Mouse (Mus musculus) brown adipose tissue, adult 24 weeks (tissue): ENCODE measurements around the gene Hspb9. TPM values are rescaled to one million over a fixed set of nuclear protein-coding genes. Genes with fewer than 3 reads are reported as not detected.

Experiments used
- H3K27ac ChIP-seq: fragments of 200-500 bp; replicated peaks from 2 replicates; pipeline ENCODE4 v1.5.1; 2012; ENCODE audit warnings: low read depth, mild to moderate bottlenecking, low read length
- H3K4me1 ChIP-seq: fragments of 200-500 bp; 2 replicates; pipeline ENCODE4 v1.6.1; 2012; ENCODE audit warnings: low read length, mixed read lengths; ENCODE audit not compliant: control insufficient read depth, insufficient read depth, insufficient read length
- H3K4me3 ChIP-seq: fragments of 200-500 bp; 2 replicates; pipeline ENCODE4 v1.5.1; 2012; ENCODE audit warnings: low read depth, mild to moderate bottlenecking, low read length, moderate library complexity; ENCODE audit not compliant: insufficient read depth
- polyA plus RNA-seq: library from polyadenylated mRNA; stranded (reverse); fragments of >200 nt; gene quantifications from 2 replicates; pipeline ENCODE4 v1.2.4, GENCODE M21; 2012; ENCODE audit not compliant: missing spikeins, insufficient read depth, insufficient read length

The Hspb9 gene
- polyA plus RNA-seq, 1 experiment = not detected

DNA sequence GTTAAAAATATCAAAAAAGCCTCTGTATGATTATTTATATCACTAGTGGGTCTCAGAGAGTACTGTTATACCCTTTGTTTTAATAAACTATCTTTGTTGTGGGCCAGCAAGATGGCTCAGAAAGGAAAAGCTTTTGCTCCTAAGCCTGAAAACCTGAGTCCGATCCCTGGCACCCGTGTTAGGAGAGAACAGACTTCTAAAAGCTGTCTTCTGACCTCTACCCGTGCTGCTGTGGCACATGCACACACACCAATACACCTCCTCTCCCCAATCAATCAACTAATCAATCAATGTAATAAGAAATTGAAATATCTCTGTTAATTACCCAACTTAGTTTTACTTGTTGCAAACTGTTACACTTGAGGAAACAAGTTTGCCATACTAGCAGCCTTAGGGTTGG, 12.9 kb upstream of the Hspb9 start:
- H3K27ac ChIP-seq = no peak overlapping the region
- peaks cover 5% of the 10 kb centered on the region for H3K4me1 ChIP-seq
- no peak overlapping the region for H3K4me3 ChIP-seq

DNA sequence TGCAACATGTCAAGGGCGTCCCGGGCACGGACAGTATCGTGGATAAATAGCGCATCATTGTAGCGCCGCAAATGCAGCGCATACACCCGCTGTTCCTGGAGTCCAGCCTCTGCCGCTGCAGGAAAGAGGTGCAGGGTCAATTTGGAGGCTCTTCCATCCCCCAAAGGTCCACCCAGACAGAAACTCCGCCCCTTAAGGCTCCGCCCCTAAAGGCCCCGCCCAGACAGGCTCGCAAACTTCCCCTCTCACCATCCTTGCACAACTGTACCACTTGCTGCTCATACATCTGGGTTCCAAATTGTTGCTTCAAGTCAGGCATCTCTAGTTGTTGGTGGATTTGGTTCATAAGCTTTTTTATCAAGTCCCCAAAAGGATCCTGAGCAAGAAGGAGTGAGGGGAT, 12.3 kb upstream of the Hspb9 start:
- Histone ChIP-seq H3K4me3 (peak overlapping the region; percentile 35), H3K27ac (no peak overlapping the region), H3K4me1 (peaks cover 5% of the 10 kb centered on the region)

DNA sequence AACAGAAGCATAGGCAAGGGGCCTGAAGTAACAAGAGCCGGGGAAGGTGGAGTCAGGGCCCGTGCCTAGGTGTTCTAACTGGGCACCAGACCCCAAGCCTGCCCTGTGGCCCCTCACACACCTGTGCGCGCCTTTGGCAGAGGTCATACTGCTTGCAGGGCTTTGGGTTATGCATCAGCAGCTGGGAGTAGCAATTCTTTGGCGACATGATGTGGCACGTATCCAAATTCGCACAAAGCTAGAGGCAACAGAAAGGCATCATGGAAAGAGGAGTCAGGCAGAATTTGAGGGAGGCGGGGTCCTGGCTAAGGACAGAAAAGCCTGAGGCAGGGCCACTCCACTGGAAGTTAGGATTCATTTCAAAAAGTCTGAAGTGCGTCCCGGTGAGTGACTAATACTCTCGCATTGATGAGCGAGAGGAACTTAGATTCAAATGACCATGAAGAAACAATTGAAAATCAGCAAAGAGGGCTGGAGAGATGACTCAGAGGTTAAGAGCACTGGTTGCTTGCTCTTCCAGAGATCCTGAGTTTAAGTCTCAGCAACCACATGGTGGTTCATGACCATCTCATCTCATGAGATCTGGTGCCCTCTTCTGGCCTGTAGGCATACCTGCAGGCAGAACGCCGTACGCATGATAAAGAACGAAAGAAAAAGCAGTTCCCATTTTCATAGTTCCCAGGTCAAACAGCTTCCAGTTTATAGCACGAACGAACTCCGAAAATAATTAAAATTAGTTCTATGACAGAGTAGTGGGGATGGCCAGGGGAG, 11.4 kb upstream of the Hspb9 start:
- H3K4me3 ChIP-seq = peak overlapping the region; percentile 57
- H3K27ac ChIP-seq = no peak overlapping the region
- peaks cover 5% of the 10 kb centered on the region for H3K4me1 ChIP-seq

DNA sequence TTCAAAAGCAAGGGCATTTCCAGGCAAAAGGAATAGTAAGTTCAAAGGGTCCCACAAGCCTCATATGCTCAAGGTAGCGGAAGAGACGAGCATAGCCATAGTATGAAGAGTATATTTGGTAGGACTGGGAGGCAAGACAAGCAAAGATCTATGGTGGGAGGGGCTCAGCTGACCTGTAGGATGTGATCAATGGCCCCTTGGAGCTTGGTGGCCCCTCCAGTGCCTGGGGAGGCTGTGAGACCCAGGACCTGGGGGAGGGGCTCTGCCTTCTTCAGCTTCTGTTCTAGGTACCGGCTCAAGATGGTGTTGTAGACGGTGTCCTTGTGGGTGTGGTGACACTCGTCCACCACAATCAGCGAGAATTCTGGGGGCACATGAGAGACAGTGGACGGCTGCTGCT, 10.7 kb upstream of the Hspb9 start:
- H3K4me1 ChIP-seq = peaks cover 5% of the 10 kb centered on the region
- no peak overlapping the region for H3K27ac ChIP-seq
- peak overlapping the region; percentile 57 for H3K4me3 ChIP-seq

DNA sequence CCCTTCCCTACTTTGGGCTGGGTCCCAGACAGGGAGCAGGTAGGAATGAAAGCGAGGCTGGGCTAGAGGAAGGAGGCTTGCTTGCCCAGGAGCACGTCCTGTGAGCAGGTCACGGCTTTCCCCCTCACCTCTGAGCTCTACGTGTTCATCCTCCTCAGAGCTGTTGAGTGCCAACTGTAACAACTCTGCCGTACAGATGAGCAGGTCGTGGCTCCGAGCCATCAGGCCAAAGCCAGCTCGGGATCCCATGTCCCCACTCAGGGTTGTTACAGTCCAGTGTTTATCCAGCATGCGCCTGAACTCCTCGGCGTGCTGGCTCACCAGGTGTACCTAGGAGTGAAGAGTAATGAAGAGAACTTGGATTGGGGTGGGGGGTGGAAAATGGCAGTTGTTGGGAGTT, 10.3 kb upstream of the Hspb9 start:
- peaks cover 5% of the 10 kb centered on the region for H3K4me1 ChIP-seq
- H3K27ac ChIP-seq = no peak overlapping the region

DNA sequence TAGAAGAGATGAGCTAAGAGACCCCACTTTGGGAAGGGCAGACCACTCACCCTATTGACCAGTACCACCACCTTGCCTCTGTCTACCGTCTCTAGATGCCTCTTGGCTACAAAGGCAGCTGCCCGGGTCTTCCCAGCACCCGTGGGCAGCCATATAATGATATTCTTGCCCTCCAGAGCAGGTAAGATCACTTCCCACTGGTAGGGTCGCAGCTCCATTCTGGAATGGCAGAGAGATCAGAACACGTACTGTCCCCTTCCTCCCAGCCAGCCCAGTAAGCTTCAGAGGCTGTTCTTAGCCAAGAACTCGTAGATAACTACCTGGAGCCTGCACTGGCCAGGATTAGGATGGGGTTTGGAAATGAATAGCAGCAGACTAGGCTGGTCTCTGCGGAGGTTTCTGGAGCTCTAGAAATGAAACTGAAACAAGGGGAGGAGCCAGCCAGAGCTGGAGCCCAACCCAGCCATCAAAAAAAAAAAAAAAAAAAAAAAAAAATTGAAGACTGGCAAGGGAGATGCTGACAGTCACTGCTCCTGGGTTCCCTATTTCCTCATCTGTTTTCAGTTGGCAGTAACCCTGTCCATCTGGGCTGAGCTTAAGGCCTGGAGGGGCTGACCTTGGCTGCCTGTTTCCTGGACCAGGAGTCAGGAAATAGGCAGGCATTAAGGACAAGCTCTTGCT, 9.7 kb upstream of the Hspb9 start, which contains the start of gene Dhx58:
Dhx58 (minus strand) TSS at position 421 of the 681 bp plus-strand sequence.
- peak within 1 kb of the TSS; percentile 57 for H3K4me3 ChIP-seq
- H3K27ac ChIP-seq = peak within 1 kb of the TSS; percentile 72

More for the DNA sequence above, 10.3 kb upstream of the Hspb9 start:
- peak overlapping the region; percentile 57 for H3K4me3 ChIP-seq

DNA sequence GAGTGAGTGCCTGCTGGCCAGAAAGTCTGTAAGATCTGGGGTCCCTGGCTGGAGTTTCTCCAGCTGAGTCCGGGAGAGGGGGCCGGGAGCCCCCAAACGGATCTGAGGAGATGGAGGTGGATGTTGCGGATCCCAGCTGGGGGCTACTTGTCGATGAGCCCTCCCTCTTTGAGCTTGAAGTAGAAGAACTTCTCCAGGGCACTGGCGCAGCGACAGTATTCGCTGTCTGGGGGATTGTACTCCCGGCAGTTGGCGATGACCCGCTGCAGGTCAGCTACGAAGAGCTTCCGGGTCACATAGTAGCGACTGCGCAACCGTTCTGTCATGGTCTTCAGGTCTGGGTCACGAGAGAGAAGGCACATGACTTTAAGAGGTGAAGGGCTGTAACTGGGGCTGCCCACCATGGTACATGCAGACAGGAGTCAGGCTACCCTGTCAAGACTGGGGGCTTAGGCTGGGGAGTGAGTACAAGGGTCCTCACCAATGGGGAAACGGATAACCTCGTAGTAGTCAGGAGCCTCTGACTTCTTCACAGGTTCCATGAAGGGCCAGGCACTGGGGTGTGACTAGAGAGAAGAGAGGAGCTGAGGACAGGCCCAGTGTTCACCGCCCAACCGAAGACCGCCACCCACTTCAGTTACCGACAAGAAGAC, 8.4 kb upstream of the Hspb9 start:
- Histone ChIP-seq H3K4me1 (peaks cover 5% of the 10 kb centered on the region), H3K4me3 (no peak overlapping the region), H3K27ac (no peak overlapping the region)

More for the DNA sequence above, 9.7 kb upstream of the Hspb9 start, which contains the start of gene Dhx58:
- H3K4me1 ChIP-seq = peaks cover 5% of the 10 kb centered on the region

DNA sequence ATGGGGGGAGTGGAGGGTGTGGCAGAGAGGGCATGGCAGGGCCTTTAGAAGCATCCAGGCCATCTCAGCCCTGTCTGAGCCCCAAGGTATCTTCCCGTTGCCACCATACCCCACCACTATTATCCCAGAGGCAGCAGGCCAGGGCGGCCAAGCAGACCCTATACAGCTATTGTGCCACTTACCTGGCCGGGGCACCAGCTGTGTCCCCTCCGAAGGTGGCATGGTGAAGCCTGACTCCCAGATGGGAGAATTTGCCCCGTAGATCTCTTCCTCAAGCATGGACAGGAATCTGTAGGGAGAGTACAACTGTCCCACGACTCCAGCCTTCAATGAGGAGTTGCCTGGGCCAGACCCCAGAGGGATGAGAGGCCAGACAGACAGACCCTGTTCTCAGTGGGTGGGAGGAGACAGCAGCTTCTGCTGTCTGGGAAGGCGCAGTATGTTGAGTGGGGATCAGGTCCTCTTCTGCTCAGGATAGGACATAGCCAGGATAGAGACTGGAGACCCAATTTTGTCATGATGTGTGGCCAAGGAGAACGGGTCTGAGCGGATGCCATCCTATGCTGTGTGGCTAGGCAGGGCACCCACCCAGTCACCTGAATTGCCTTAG, 4.3 kb upstream of the Hspb9 start:
- peaks cover 9% of the 10 kb centered on the region for H3K4me1 ChIP-seq
- H3K27ac ChIP-seq = no peak overlapping the region
- H3K4me3 ChIP-seq = no peak overlapping the region

DNA sequence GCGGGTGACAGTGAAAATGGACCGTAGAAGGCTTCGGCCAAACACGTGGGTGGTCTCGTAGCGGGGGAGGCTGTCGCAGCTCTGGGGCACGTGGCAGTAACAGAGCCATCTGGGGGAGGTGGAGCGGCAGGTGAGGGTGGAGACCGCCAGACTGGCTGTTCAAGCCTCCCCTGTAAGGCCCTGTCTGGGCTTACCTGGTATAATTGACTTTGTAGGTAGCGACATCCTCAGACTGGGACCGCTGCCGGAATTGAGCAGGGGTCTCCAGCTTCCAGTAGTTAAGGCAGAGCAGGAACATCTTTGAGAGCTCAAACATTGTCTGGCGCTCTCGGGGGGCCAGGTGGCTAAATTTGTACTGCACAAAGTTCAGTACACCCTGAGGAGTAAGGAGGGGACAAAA, 3.1 kb upstream of the Hspb9 start:
- Histone ChIP-seq H3K4me1 (peaks cover 7% of the 10 kb centered on the region), H3K4me3 (no peak overlapping the region), H3K27ac (no peak overlapping the region)

DNA sequence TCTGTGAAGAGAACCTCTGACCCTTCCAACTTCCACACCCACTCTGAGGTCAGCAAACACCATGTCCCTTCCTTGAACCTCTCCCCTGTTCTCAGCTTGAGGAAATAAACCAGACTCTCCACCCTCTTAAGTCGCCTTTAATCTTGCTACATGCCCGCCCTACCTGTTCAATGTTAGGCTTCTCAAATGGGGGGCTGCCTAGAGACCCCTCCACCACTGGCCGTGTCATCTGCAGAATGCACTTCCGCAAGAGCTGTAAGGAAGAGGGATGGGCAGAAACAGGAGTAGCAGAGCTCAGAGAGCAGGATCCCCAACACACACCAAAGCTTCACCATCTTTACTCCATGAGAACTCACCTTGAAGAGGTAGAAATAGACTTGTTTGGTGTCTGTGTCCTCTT, 2.7 kb upstream of the Hspb9 start:
- Histone ChIP-seq H3K4me1 (peaks cover 7% of the 10 kb centered on the region), H3K4me3 (no peak overlapping the region), H3K27ac (no peak overlapping the region)

DNA sequence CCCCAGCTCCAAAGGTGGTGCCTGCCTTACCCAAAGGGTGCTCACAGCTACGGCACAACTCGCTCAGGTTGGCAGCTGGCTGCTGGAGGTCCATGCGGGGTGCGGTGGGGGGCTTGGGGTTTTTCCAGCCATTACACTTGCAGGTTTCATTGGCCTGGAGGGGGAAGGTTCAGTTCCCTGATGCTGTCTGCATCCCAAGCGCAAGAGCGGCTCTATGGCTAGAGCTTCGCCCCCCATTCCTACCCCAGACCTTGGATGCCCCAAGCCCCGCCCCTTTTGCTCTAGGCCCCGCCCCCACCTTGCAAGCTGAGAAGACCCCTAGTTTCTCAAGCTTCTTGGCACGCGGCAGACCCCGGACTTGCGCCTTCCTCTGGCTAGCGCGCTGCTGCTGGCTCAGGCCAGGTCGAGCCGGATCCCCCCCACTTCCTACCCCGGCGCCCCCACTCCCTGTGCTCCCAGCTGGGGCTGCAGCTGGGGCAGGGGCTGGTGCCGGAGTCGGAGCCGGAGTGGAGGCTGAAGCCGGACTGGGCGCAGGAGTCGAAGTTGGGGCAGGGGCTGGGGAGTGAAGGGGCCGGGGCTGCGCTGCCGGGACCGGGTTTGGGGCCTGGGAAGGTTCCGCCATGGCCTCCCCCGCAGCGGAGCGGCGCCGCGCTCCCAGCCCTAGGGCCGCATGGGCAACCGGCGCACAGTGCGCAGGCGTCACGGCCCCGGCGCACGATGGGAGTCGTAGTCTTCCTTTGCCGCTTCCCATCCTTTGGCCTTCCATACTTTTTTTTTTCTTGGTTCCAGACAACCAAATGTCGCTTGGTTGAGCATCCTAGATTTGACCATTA, 1.7 kb upstream of the Hspb9 start, which contains the start of gene Kat2a:
Kat2a (minus strand) TSS at position 683 of the 833 bp plus-strand sequence.
- Histone ChIP-seq H3K4me3 (peak within 1 kb of the TSS; percentile 62), H3K4me1 (peaks cover 7% of the 10 kb centered on the region), H3K27ac (peak within 1 kb of the TSS; percentile 41)

DNA sequence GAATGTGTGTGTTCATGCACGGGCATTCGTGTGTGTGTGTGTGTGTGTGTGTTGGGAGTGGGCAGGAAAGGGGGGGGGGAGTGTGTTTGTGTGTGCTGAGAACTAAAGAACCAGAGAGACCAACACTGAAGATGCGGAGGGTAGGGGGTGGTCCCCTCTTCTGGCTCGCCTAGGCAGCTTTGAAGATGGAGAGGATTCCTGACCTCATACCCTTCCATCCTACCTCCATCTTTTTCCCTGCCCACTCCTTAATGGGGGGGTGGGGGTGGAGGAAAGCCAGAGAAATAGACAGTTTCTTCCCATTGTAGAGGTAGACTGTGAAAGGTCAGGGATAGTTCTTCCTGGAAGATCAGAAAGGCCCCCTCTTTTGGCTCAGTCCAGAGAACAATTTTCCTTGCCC, 476 bp upstream of the Hspb9 start:
- Histone ChIP-seq H3K4me3 (peak overlapping the region; percentile 54), H3K4me1 (peaks cover 7% of the 10 kb centered on the region), H3K27ac (peak overlapping the region; percentile 41)

DNA sequence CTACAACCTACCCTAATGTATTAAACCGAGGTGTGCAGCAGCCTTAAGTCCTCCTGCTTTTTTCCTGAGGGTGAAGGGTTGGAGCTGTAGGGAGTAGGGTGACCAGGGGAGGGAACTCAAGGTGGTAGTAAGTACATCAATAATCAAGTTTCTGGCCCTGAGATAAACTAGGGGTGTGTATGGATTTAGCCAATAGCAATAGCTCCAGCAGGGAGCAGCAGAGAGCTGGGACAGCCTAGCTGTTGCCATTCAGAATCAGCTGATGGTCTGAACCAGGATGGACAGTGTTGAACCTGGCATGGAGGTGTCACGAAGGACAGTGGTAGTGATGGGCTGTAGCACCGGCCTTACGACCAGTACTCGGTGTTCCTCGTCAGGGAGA, 875 bp downstream of the Hspb9 start:
- Histone ChIP-seq H3K4me1 (peaks cover 18% of the 10 kb centered on the region), H3K27ac (peak overlapping the region; percentile 59), H3K4me3 (peak overlapping the region; percentile 54; the same call in 1 of the 2 replicates)

DNA sequence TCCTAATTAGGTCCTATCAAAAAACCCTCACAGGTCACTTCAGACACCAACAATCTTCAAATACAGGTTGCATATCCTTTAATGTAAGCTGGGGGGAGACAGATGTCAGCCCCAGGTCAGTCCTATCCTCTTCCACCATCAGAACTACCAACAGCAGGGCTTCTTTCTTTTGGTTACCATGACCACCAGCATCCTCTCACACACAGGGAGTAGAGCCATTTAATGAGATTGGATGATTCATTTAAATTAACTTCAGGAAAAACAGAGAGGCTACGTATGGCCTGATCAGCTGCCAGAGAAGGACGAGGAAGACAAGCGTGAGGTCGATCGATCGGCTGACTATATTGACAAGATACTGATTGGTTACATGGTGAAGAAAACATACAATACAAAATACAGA, 1.3 kb downstream of the Hspb9 start:
- Histone ChIP-seq H3K27ac (no peak overlapping the region), H3K4me1 (peaks cover 22% of the 10 kb centered on the region), H3K4me3 (no peak overlapping the region)
